Comparison of ENCODE assay signal across 7 mouse cellular contexts in genomic region chr13:28629431-28630331, GRCm38 (mm10).
A peak's percentile ranks its signal among the peaks of the same experiment; 100 is the strongest.
DNase-seq lines count a peak whose midpoint lies in the region; ATAC-seq and TF ChIP-seq lines count a peak whose summit lies in the region.

No protein-coding gene starts in this region.

- H3K36me3 ChIP-seq in heart, postnatal 0 days (replicated peaks; ENCODE audit: control insufficient read depth, insufficient read depth, low read length): no peaks in the 10 kb centered on the region
- H3K36me3 ChIP-seq in midbrain, embryonic 11.5 days (ENCODE audit: control insufficient read depth, insufficient read depth, low read length): no peaks in the 10 kb centered on the region

- H3K9me3 ChIP-seq in heart, postnatal 0 days (replicated peaks; ENCODE audit: control insufficient read depth, low read length): no peaks in the 10 kb centered on the region
- no peaks in the 10 kb centered on the region for H3K9me3 ChIP-seq in midbrain, embryonic 11.5 days (ENCODE audit: control insufficient read depth, low read length)

- peaks cover 11% of the 10 kb centered on the region for H3K4me1 ChIP-seq in heart, postnatal 0 days (ENCODE audit: control insufficient read depth, insufficient read depth)
- 0 out of 2 replicates have a peak, but pooled peaks cover 6% of the 10 kb centered on the region for H3K4me1 ChIP-seq in midbrain, embryonic 11.5 days (ENCODE audit: control insufficient read depth, insufficient read depth, low read length)

- H3K27ac ChIP-seq in heart, postnatal 0 days (ENCODE audit: low read depth): peak overlapping the region; percentile 79
- H3K27ac ChIP-seq in midbrain, embryonic 11.5 days (ENCODE audit: low read depth, low read length): peak overlapping the region; percentile 14; the same call in 1 of the 2 replicates

- no peak overlapping the region for H3K4me3 ChIP-seq in heart, postnatal 0 days (ENCODE audit: low read depth, low read length)
- H3K4me3 ChIP-seq in midbrain, embryonic 11.5 days (ENCODE audit: low read depth, low read length): no peak overlapping the region

- no peak overlapping the region for H3K9ac ChIP-seq in heart, postnatal 0 days (replicated peaks; ENCODE audit: low read depth, low read length)
- no peak overlapping the region for H3K9ac ChIP-seq in midbrain, embryonic 11.5 days (ENCODE audit: low read length)

- peak; percentile 82 for ATAC-seq in heart, postnatal 0 days (ENCODE audit: insufficient read depth, low read depth)
- ATAC-seq in midbrain, embryonic 11.5 days (ENCODE audit: low FRiP score): peak; percentile 19; the same call in 1 of the 2 replicates

- 10% methylated on average over 8 of the region's 9 CpGs for WGBS in heart, postnatal 0 days
- WGBS in midbrain, embryonic 11.5 days: 48% methylated on average over 9 of the region's 9 CpGs

- no peak for TF ChIP-seq POLR2A in brain, embryonic 14.5 days (IDR thresholded peaks at IDR 0.05; ENCODE audit: borderline replicate concordance, extremely low read depth, insufficient read depth, insufficient read length, poor library complexity, severe bottlenecking)

- no peak for TF ChIP-seq CTCF in brain, embryonic 14.5 days (IDR thresholded peaks at IDR 0.05; ENCODE audit: borderline replicate concordance, extremely low read depth, insufficient read depth, insufficient read length)
- no peak for TF ChIP-seq CTCF in heart, postnatal 0 days (IDR thresholded peaks at IDR 0.05; ENCODE audit: low read depth)

- peak; percentile 54 for DNase-seq in brain, embryonic 14.5 days (ENCODE audit: low read depth)
- DNase-seq in fibroblast of lung, adult 2 months (ENCODE audit: low read depth): peak; percentile 47
- peak; percentile 63 for DNase-seq in heart, postnatal 0 days (ENCODE audit: low spot score)
- DNase-seq in kidney, postnatal 10 days: peak; percentile 56
- no peak for DNase-seq in midbrain, embryonic 11.5 days (ENCODE audit: low spot score, missing footprints)
- no peak for DNase-seq in spleen, postnatal 14 days (ENCODE audit: low spot score in 2 of 2)
- DNase-seq in left cerebral cortex, adult 18-20 months (ENCODE audit: low spot score in 2 of 2): no peak

- H3K27me3 ChIP-seq in heart, postnatal 0 days (ENCODE audit: control insufficient read depth, insufficient read depth, low read length): no peaks in the 10 kb centered on the region
- no peaks in the 10 kb centered on the region for H3K27me3 ChIP-seq in midbrain, embryonic 11.5 days (ENCODE audit: control insufficient read depth, insufficient read depth, low read length)

- peak overlapping the region; percentile 19; the same call in 1 of the 2 replicates for H3K4me2 ChIP-seq in heart, postnatal 0 days (ENCODE audit: low read depth, low read length)
- H3K4me2 ChIP-seq in midbrain, embryonic 11.5 days: no peak overlapping the region

- TF ChIP-seq EP300 in heart, postnatal 0 days (IDR thresholded peaks at IDR 0.05; ENCODE audit: low read depth): peak; percentile 48; the same call in 1 of the 2 replicates

Comparison
In these comparisons a context has a peak if more than half of its experiments do, and no peak if none do; other contexts are left out.
1. DNase-seq: peak in brain, embryonic 14.5 days (single experiment), fibroblast of lung, adult 2 months (single experiment), heart, postnatal 0 days (single experiment) and kidney, postnatal 10 days (single experiment); none in midbrain, embryonic 11.5 days (single experiment), spleen, postnatal 14 days (0 of 2) and left cerebral cortex, adult 18-20 months (0 of 2).